Mouse (Mus musculus) forebrain, embryonic 15.5 days (tissue): ENCODE measurements around the gene Cdc20. TPM values are rescaled to one million over a fixed set of nuclear protein-coding genes. Genes with fewer than 3 reads are reported as not detected.

Experiments
- polyA plus RNA-seq: library from polyadenylated mRNA; unstranded; fragments of >200 nt; fragmentation: Nextera tagmentation; extraction: Ambion mirVana; gene quantifications from 2 replicates; pipeline ENCODE4 v1.2.1, GENCODE M21; 2015

Gene Cdc20
- polyA plus RNA-seq, 1 experiment from 2014 or later: 123 TPM

Other genes with a start within 250 kb of the Cdc20 start
- gene Ptprf, start 145.9 kb downstream of the Cdc20 start, polyA plus RNA-seq: 75.9 and 76.1 TPM in 2 replicates
- gene Szt2, start 28.1 kb downstream of the Cdc20 start, polyA plus RNA-seq: 10.9 and 12.7 TPM in 2 replicates
- 115 and 122 TPM in 2 replicates for gene Med8, start 28.0 kb downstream of the Cdc20 start, polyA plus RNA-seq
- 21.3 and 21.4 TPM in 2 replicates for gene Elovl1, start 9.3 kb downstream of the Cdc20 start, polyA plus RNA-seq
- 0.08 and 0.09 TPM in 2 replicates for gene Mpl, start 20.2 kb upstream of the Cdc20 start, polyA plus RNA-seq
- 12.3 and 14.0 TPM in 2 replicates for gene Tie1, start 52.7 kb upstream of the Cdc20 start, polyA plus RNA-seq
- gene 2610528J11Rik, start 89.6 kb upstream of the Cdc20 start, polyA plus RNA-seq: not detected in 2 replicates
- gene Tmem125, start 106.7 kb upstream of the Cdc20 start, polyA plus RNA-seq: 0.09 and 0.27 TPM in 2 replicates
- 0.52 and 0.73 TPM in 2 replicates for gene Cfap57, start 183.4 kb upstream of the Cdc20 start, polyA plus RNA-seq
- gene Ebna1bp2, start 183.4 kb upstream of the Cdc20 start, polyA plus RNA-seq: 140 and 150 TPM in 2 replicates
- gene Olfr62, start 221.6 kb upstream of the Cdc20 start, polyA plus RNA-seq: not detected in 2 replicates